Mouse (Mus musculus) gastrocnemius, postnatal 14 days (tissue): ENCODE measurements at regions not wholly inside any gene's neighbourhood (a gene's known extent, or its start where the extent isn't known, plus 50 kb on each side); places are given as distances from the start of the nearest gene placed in this dataset.

Experiments
- DNase-seq: peaks from one replicate; pipeline ENCODE4 v3.0.0; 2021; ENCODE audit warnings: mixed read lengths
- intact Hi-C: fragments of 180-260 bp; cut with DNase I; formaldehyde crosslinking; loops from one replicate; pipeline ENCODE4 v1.15.1; 2025; ENCODE audit warnings: low total_unique reads

DNA sequence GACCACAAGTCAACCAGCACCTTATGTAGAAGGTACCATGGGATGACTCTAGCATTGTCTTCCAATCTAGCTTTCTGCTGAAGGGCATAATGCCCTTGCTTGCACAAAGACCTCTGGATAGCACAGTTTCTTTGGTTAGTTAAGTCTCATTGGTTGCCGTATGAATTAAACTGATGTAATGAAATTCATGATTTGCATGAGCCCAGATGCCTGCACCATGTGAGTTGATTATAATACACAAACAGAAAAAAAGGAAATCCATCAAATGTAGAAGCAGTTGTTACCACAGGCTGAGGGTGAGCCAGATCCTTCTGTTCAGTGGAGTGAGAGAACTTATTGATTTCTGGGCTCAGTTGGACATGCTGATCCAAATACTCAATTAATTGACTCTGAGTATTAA, 115.8 kb upstream of the Foxa2 start:
- intact Hi-C loops: no loop called here
- DNase-seq: no peak

DNA sequence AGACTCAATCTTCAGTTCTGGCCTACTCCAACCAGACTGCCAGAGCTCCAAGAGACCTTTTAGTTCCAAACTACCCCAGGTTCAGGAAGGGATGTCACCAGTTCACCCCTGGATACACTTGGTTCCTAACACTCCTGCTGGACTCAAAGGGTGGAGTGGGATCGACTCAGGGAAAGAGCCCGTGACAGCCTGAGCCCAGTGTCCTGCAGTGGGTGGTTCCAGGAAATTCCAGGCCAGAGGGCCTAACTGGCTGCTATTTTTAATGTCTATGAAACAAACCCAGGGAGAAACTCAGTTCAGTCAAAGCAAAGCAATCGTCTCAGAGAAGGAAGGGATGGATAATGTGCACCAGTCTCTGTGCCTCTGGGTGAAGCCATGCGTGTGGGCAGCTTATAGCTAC, 124.3 kb upstream of the Foxa2 start:
- intact Hi-C loops: no loop called here

DNA sequence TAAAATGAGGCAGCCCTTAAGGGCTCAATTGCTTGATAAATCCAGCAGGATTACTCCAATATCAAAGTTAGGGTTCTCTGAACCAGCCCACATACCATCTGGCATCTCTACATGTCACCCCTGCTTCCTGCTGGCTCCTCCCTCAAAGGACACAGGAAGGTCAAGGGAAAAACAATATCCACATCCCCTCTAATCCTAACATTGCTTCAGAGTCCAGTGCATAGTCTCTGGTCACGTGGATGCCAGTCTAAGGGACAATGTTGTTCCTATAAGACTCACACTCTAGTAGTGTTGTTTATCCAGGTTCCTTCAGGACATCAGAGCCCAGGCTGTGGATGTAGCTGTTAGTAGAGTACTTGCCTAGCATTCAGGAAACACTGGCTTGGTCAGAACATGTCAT, 124.9 kb upstream of the Foxa2 start:
- no peak for DNase-seq
- intact Hi-C loops: no loop called here

More for the DNA sequence above, 124.3 kb upstream of the Foxa2 start:
- no peak for DNase-seq

DNA sequence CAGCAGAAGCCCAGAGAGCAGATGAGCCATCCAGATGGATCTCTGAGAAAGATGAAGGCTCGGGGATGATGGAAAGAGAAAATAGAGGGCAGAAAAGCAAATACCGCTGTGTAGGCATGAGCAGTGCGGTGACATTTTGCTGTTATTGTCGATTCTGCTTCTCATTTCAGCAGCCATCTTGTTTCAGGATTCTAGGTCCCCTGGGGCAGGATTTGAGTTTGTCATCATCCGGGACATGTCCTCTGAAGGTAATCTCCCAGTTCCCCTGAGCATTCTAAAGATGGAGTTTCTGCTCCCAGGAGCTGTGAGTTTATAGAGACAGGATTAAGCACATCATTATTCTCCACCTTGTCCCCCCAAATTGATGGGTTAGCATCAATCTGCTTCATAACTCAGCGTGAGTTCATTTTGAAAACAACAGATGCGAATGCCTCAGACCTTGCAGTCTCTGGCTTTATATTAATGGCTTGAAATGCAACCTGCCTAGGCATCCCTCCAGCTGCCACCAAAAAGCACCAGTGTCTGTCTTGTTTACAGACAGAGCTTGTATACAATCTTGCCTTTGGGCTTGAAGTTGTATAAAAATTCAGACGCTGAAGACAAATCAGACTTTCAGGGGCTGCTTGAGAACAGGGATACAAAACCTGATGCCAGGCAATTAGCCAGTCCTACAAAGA, 128.6 kb upstream of the Foxa2 start:
- no peak for DNase-seq
- intact Hi-C loops: no loop called here

- intact Hi-C loops: no loop called here
- DNase-seq: no peak
Measured at GRCm38 (mm10) chr2:148180245-148180644, 133.5 kb upstream of the Foxa2 start.

- intact Hi-C loops: no loop called here
- DNase-seq: no peak
Measured at GRCm38 (mm10) chr2:148181518-148181917, 134.7 kb upstream of the Foxa2 start.

GRCm38 (mm10) chr2:148182492-148183052, 135.8 kb upstream of the Foxa2 start:
- no peak for DNase-seq
- intact Hi-C loops: no loop called here

GRCm38 (mm10) chr2:148184801-148185212, 138.0 kb upstream of the Foxa2 start:
- no peak for DNase-seq
- intact Hi-C loops: no loop called here

DNA sequence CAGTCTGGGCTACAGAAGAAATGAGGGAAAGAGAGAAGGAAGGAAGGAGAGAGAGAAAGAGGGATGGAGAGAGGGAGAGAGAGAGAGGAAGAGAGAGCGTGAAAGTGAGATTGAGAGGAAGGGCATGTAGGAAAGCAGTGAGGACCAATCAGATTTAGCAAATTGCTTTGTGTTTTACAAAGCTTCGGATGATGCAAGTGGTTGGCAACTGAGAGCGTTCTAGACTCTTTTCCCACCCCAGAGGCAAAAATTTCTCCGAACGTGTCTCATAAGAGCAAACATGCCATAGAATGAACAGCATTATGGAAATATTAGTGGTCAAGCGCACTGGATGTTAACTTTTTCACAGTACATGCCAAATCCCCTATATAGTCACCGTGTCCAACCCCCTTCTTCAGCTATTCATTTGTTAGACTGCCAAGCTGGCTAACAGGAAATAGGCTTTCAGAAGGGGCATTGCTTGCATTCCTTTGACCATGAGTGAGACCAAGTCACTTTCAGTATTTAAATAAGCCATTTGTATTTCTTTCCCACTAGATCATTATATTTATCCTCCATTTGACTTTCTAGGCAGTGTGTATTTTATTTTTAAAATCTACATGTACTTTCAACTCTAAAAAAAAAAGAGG, 139.7 kb upstream of the Foxa2 start:
- DNase-seq: no peak
- intact Hi-C loops: no loop called here

GRCm38 (mm10) chr2:148188865-148189264, 142.1 kb upstream of the Foxa2 start:
- intact Hi-C loops: no loop called here
- DNase-seq: no peak

DNA sequence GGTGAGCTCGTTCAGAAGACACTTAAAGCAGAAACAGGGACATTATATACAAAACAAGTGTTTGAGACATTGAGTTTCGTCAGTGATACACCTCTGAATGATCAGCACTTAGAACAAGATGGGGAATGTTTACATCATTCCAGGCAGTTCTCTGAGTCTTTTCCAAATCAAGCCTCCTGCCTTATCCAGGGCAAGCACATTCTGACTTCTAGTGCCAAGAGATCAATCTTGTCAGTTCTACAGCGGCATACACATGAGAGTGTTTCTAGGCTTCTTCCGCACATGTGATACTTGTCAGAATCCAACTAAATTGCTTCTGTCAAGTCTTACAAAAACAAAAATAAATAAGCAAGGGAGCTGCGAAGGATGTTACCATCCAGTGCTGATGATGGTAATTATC, 142.5 kb upstream of the Foxa2 start:
- intact Hi-C loops: no loop called here
- no peak for DNase-seq

GRCm38 (mm10) chr2:148192946-148193345, 146.2 kb upstream of the Foxa2 start:
- peak; percentile 51 for DNase-seq
- intact Hi-C loops: no loop called here

GRCm38 (mm10) chr2:148197375-148198015, 150.7 kb upstream of the Foxa2 start:
- no peak for DNase-seq
- intact Hi-C loops: no loop called here

DNA sequence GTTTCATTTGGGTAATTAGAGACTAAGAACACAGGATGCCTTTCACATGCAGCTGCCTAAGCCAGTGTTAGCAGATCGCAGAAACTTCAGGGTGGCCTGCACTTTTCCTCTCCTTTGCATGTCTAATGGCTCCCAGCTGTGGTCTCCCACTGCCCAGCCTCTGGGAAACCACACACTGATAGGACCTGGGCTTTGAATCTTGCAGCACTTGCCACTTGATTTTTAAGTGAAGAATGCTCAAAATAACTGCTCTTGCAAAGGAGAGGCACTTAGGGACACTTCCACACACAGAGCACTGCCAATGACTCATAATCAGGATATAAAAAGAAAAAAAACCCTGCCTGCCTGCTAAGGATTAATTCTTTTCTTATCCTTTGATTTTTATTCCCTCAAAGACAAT, 159.9 kb upstream of the Foxa2 start:
- peak; percentile 18 for DNase-seq

GRCm38 (mm10) chr2:148210813-148211212, 164.0 kb upstream of the Foxa2 start:
- intact Hi-C loops: no loop called here
- DNase-seq: no peak

More for the DNA sequence above, 159.9 kb upstream of the Foxa2 start:
- intact Hi-C loops: no loop called here

GRCm38 (mm10) chr2:148217136-148217535, 170.4 kb upstream of the Foxa2 start:
- intact Hi-C loops: no loop called here
- no peak for DNase-seq

GRCm38 (mm10) chr2:148233691-148234300, 161.3 kb upstream of the Sstr4 start:
- intact Hi-C loops: no loop called here
- no peak for DNase-seq

- intact Hi-C loops: no loop called here
- no peak for DNase-seq
Measured at GRCm38 (mm10) chr2:148237121-148237520, 158.0 kb upstream of the Sstr4 start.

GRCm38 (mm10) chr2:148239046-148239445, 156.1 kb upstream of the Sstr4 start:
- intact Hi-C loops: no loop called here
- no peak for DNase-seq

DNA sequence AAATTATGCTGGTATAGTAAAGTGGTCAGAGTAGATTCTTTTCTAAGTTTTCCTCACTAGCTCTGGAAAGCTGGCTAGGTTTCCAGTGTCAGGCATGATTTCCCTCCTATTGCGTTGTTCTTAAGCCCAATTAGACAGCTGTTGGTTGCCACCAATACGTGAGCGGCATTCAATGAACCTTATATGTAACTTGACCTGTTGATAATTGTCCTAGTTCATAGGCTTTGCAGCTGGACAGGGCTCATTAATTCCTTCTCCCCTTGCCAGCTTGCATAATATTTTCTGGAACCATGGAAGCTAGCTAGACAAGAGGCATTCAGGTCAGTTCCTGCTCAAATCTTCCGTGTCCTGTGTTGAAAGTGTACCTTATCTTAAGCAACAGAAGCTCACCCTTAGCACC, 152.9 kb upstream of the Sstr4 start:
- intact Hi-C loops: no loop called here

More for the DNA sequence above, 152.9 kb upstream of the Sstr4 start:
- DNase-seq: no peak
